Mouse (Mus musculus): Measurements from ENCODE around the gene Tmem132c. TPM values are rescaled to one million over a fixed set of nuclear protein-coding genes. Genes with fewer than 3 reads are reported as not detected.

Tmem132c gene
- polyA plus RNA-seq, 1 experiment from 2014 or later: 1.5 TPM

- Histone ChIP-seq H3K9me3 (replicated peaks) (no peaks in the 10 kb centered on the region), H3K4me2 (no peak overlapping the region), H3K36me3 (no peaks in the 10 kb centered on the region), H3K27ac (no peak overlapping the region), H3K4me1 (no peaks in the 10 kb centered on the region), H3K9ac (no peak overlapping the region), H3K4me3 (replicated peaks) (no peak overlapping the region), H3K27me3 (no peaks in the 10 kb centered on the region)
- 76% methylated on average over 2 of the region's 2 CpGs for WGBS
- ATAC-seq (replicated peaks; ENCODE audit: low FRiP score): no peak
Observed at GRCm38 (mm10) chr5:127379351-127379750, 137.7 kb downstream of the Tmem132c start.

DNA sequence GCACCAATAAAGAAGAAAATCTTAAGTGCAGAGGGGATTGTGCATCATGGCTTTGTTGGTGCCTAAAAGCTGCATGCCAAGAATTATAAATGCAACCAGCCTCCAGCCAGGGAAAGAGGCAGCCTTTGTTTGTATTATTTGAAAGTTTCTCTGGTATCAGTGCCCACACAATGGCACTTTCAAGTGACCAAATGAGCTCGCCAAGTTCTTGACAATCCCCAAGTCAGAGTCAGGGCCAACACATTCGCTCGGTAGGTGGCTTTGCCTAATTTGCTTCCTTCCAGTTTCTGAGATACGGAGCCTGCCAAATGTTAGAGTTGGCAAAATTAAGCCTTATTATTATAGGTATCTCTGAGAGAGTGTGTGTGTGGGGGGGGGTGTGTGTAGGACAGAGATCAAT is 139.6 kb downstream of the Tmem132c start:
- Histone ChIP-seq H3K27me3 (no peaks in the 10 kb centered on the region), H3K9ac (no peak overlapping the region), H3K27ac (no peak overlapping the region), H3K9me3 (replicated peaks) (no peaks in the 10 kb centered on the region), H3K4me1 (no peaks in the 10 kb centered on the region), H3K4me3 (replicated peaks) (no peak overlapping the region), H3K36me3 (no peaks in the 10 kb centered on the region), H3K4me2 (no peak overlapping the region)
- 83% methylated on average over 4 of the region's 4 CpGs for WGBS
- ATAC-seq (replicated peaks; ENCODE audit: low FRiP score): no peak

- ATAC-seq (replicated peaks; ENCODE audit: low FRiP score): no peak
- Histone ChIP-seq H3K4me3 (replicated peaks) (no peak overlapping the region), H3K36me3 (no peaks in the 10 kb centered on the region), H3K4me2 (no peak overlapping the region), H3K27ac (no peak overlapping the region), H3K9ac (no peak overlapping the region), H3K9me3 (replicated peaks) (no peaks in the 10 kb centered on the region), H3K27me3 (no peaks in the 10 kb centered on the region), H3K4me1 (no peaks in the 10 kb centered on the region)
- whole genome bisulfite sequencing: 73% methylated on average over 5 of the region's 5 CpGs
Observed at GRCm38 (mm10) chr5:127382571-127382970, 141.0 kb downstream of the Tmem132c start.

DNA sequence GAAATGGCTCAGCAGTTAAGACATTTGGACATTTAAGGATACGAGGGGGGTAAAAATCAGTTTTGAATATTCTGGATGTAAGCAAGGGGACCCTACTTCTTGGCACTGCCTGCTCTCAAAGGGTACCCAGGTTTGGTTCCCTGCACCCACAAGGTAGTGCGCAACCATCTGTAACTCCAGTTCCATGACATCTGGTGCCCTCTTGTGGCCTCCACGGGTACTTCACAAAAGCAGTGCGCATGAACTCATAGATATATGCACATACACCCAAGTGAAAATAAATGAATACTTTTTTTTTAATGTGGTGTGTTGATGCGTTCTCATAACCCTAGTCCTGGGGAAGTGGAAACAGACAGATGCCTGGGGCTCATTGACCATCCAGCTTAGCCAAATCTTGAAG is 149.6 kb downstream of the Tmem132c start:
- Histone ChIP-seq H3K27me3 (no peaks in the 10 kb centered on the region), H3K9me3 (replicated peaks) (peaks cover 7% of the 10 kb centered on the region), H3K36me3 (no peaks in the 10 kb centered on the region), H3K4me2 (no peak overlapping the region), H3K9ac (no peak overlapping the region), H3K27ac (no peak overlapping the region), H3K4me1 (no peaks in the 10 kb centered on the region), H3K4me3 (replicated peaks) (no peak overlapping the region)
- 93% methylated on average over 5 of the region's 5 CpGs for WGBS
- ATAC-seq (replicated peaks; ENCODE audit: low FRiP score): no peak

DNA sequence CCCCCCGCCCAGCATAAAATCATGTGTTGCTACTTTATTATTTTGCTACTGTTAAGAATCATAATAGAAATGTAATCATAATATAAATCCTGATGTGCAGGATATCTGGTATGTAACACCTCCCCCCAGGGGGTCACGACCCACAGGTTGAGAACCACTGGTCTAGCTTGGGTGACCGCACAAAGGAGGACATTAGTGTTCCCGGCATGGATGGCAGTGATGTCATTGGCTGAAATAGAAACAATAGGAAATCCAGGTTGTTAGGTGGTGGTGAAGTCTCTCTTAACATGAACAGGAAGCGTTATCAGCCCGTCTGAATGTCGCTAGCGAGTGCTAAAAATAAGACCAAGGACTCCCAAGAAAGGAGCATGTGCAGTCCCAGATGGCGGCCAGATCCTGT is 155.3 kb downstream of the Tmem132c start:
- H3K4me1 ChIP-seq: peaks cover 5% of the 10 kb centered on the region
- H3K27me3 ChIP-seq: no peaks in the 10 kb centered on the region
- no peak overlapping the region for H3K4me2 ChIP-seq
- no peak overlapping the region for H3K4me3 ChIP-seq (replicated peaks)
- H3K27ac ChIP-seq: no peak overlapping the region
- WGBS: 76% methylated on average over 9 of the region's 9 CpGs
- H3K36me3 ChIP-seq: no peaks in the 10 kb centered on the region
- H3K9ac ChIP-seq: no peak overlapping the region
- ATAC-seq (replicated peaks; ENCODE audit: low FRiP score): no peak
- H3K9me3 ChIP-seq (replicated peaks): no peaks in the 10 kb centered on the region; the same call in 1 of the 2 replicates

GRCm38 (mm10) chr5:127398010-127398409 is 156.4 kb downstream of the Tmem132c start:
- WGBS: 18% methylated on average over 7 of the region's 7 CpGs
- no peak for ATAC-seq (replicated peaks; ENCODE audit: low FRiP score)

DNA sequence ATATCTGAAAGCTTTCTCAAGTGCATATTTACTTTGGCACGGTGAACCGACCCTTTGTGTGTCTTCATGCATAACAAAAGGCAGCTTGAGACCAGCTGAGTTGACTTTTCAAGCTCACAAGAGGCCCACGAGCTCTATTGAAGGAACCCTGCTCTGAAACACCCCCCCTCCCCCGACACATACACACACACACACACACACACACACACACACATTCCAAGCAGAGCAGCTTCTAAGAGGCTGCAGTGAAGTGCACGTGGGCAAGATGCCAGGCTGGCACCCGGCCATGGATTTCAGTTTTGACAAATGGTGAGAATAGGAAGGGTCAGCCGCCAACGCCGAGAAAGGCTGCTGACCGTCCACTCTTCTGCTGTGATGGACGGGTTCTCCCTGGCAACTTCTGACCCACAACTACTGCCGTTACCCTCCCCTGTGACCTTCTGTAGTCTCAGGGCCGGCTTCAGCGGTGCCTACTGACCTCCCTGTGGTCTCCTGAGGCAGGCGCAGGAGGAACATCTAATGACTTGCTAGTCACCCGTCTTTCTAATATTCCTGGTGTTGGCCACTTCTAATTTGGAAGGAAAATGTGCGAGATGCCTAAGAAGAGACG is 163.9 kb downstream of the Tmem132c start:
- ATAC-seq (replicated peaks; ENCODE audit: low FRiP score): peak; percentile 74; the same call in 1 of the 2 replicates
- Histone ChIP-seq H3K4me3 (replicated peaks) (no peak overlapping the region), H3K9ac (no peak overlapping the region), H3K4me1 (peaks cover 16% of the 10 kb centered on the region), H3K27ac (no peak overlapping the region; the same call in 1 of the 2 replicates), H3K4me2 (peak overlapping the region; percentile 22; the same call in 1 of the 2 replicates), H3K9me3 (replicated peaks) (no peaks in the 10 kb centered on the region), H3K27me3 (no peaks in the 10 kb centered on the region), H3K36me3 (no peaks in the 10 kb centered on the region)
- WGBS: 19% methylated on average over 18 of the region's 18 CpGs

More at GRCm38 (mm10) chr5:127398010-127398409, 156.4 kb downstream of the Tmem132c start:
- H3K36me3 ChIP-seq: no peaks in the 10 kb centered on the region
- no peak overlapping the region for H3K4me2 ChIP-seq
- H3K27me3 ChIP-seq: no peaks in the 10 kb centered on the region
- no peak overlapping the region for H3K27ac ChIP-seq
- peaks cover 5% of the 10 kb centered on the region for H3K4me1 ChIP-seq
- H3K9ac ChIP-seq: no peak overlapping the region
- H3K4me3 ChIP-seq (replicated peaks): no peak overlapping the region
- H3K9me3 ChIP-seq (replicated peaks): no peaks in the 10 kb centered on the region; the same call in 1 of the 2 replicates

- Histone ChIP-seq H3K9me3 (replicated peaks) (no peaks in the 10 kb centered on the region), H3K4me2 (peak overlapping the region; percentile 22; the same call in 1 of the 2 replicates), H3K27me3 (no peaks in the 10 kb centered on the region), H3K4me3 (replicated peaks) (no peak overlapping the region), H3K4me1 (peaks cover 16% of the 10 kb centered on the region), H3K36me3 (no peaks in the 10 kb centered on the region), H3K27ac (no peak overlapping the region; the same call in 1 of the 2 replicates), H3K9ac (no peak overlapping the region)
- 13% methylated on average over 9 of the region's 9 CpGs for WGBS
- peak; percentile 59 for ATAC-seq (replicated peaks; ENCODE audit: low FRiP score)
Observed at GRCm38 (mm10) chr5:127406014-127406655, 164.5 kb downstream of the Tmem132c start.

GRCm38 (mm10) chr5:127416536-127416935 is 174.9 kb downstream of the Tmem132c start:
- H3K27ac ChIP-seq: no peak overlapping the region
- H3K4me3 ChIP-seq (replicated peaks): no peak overlapping the region
- no peaks in the 10 kb centered on the region for H3K36me3 ChIP-seq
- H3K9me3 ChIP-seq (replicated peaks): no peaks in the 10 kb centered on the region
- WGBS: 30% methylated on average over 7 of the region's 7 CpGs
- ATAC-seq (replicated peaks; ENCODE audit: low FRiP score): no peak
- H3K9ac ChIP-seq: no peak overlapping the region
- H3K4me2 ChIP-seq: no peak overlapping the region
- H3K4me1 ChIP-seq: no peaks in the 10 kb centered on the region
- no peaks in the 10 kb centered on the region for H3K27me3 ChIP-seq

- no peaks in the 10 kb centered on the region for H3K36me3 ChIP-seq
- H3K9ac ChIP-seq: no peak overlapping the region
- H3K27me3 ChIP-seq: no peaks in the 10 kb centered on the region
- H3K4me3 ChIP-seq (replicated peaks): no peak overlapping the region
- H3K9me3 ChIP-seq (replicated peaks): no peaks in the 10 kb centered on the region
- H3K27ac ChIP-seq: no peak overlapping the region
- no peak overlapping the region for H3K4me2 ChIP-seq
- no peak for ATAC-seq (replicated peaks; ENCODE audit: low FRiP score)
- H3K4me1 ChIP-seq: no peaks in the 10 kb centered on the region
Observed at GRCm38 (mm10) chr5:127423936-127424335, 182.3 kb downstream of the Tmem132c start.

DNA sequence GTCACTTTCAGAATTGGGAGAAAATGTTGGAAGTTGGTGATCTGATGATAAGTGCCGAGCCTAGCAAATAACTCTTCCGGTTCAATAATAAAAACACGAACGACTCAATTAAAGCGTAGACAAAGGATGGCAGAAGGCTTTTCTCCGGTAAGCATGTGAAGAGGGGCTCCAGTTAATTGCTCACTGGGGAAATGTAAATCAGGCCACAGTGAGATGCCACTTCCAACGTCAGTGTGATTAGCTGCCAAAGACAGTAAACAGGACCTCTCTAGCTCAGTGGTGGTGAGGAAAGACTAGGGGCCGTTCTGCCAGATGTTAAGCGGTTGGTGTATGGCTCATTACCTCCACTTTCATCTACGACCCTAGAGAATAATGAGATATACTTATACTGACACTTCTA is 187.5 kb downstream of the Tmem132c start:
- ATAC-seq (replicated peaks; ENCODE audit: low FRiP score): no peak
- Histone ChIP-seq H3K4me3 (replicated peaks) (no peak overlapping the region), H3K27me3 (no peaks in the 10 kb centered on the region), H3K27ac (no peak overlapping the region), H3K9me3 (replicated peaks) (no peaks in the 10 kb centered on the region), H3K9ac (no peak overlapping the region), H3K36me3 (no peaks in the 10 kb centered on the region), H3K4me1 (no peaks in the 10 kb centered on the region), H3K4me2 (no peak overlapping the region)
- 52% methylated on average over 10 of the region's 10 CpGs for WGBS

GRCm38 (mm10) chr5:127431561-127431960 is 190.0 kb downstream of the Tmem132c start:
- H3K9me3 ChIP-seq (replicated peaks): no peaks in the 10 kb centered on the region
- ATAC-seq (replicated peaks; ENCODE audit: low FRiP score): no peak
- H3K4me1 ChIP-seq: no peaks in the 10 kb centered on the region
- no peak overlapping the region for H3K27ac ChIP-seq
- no peak overlapping the region for H3K9ac ChIP-seq
- 74% methylated on average over 9 of the region's 9 CpGs for WGBS
- no peaks in the 10 kb centered on the region for H3K27me3 ChIP-seq
- no peak overlapping the region for H3K4me2 ChIP-seq
- no peaks in the 10 kb centered on the region for H3K36me3 ChIP-seq
- H3K4me3 ChIP-seq (replicated peaks): no peak overlapping the region
